Mouse (Mus musculus): ENCODE measurements around the gene Ccm2l. TPM values are rescaled to one million over a fixed set of nuclear protein-coding genes. Genes with fewer than 3 reads are reported as not detected.

The Ccm2l gene
- total RNA-seq, 2 experiments from 2014 or later = 1.2 to 2.5 TPM

Other genes with a start within 250 kb of the Ccm2l start
- gene Bcl2l1, start 234.2 kb upstream of the Ccm2l start, total RNA-seq (2015) = 8.1 and 10.2 TPM in 2 replicates
- gene Bcl2l1, start 234.2 kb upstream of the Ccm2l start, total RNA-seq (2017) = 13.5 and 18.4 TPM in 2 replicates
- 104 and 111 TPM in 2 replicates for gene Tpx2, start 218.0 kb upstream of the Ccm2l start, total RNA-seq (2015)
- 112 and 114 TPM in 2 replicates for gene Tpx2, start 218.0 kb upstream of the Ccm2l start, total RNA-seq (2017)
- not detected in 2 replicates for gene Mylk2, start 154.6 kb upstream of the Ccm2l start, total RNA-seq (2015)
- not detected in 2 replicates for gene Mylk2, start 154.6 kb upstream of the Ccm2l start, total RNA-seq (2017)
- gene Foxs1, start 132.7 kb upstream of the Ccm2l start, total RNA-seq (2015) = not detected in 2 replicates
- gene Foxs1, start 132.7 kb upstream of the Ccm2l start, total RNA-seq (2017) = not detected in 2 replicates
- not detected in 2 replicates for gene Dusp15, start 114.3 kb upstream of the Ccm2l start, total RNA-seq (2015)
- not detected in 2 replicates for gene Dusp15, start 114.3 kb upstream of the Ccm2l start, total RNA-seq (2017)
- 1.8 and 2.1 TPM in 2 replicates for gene Ttll9, start 103.5 kb upstream of the Ccm2l start, total RNA-seq (2015)
- gene Ttll9, start 103.5 kb upstream of the Ccm2l start, total RNA-seq (2017) = 1.6 TPM in 2 replicates
- gene Pdrg1, start 50.5 kb upstream of the Ccm2l start, total RNA-seq (2015) = 59.1 and 59.5 TPM in 2 replicates
- gene Pdrg1, start 50.5 kb upstream of the Ccm2l start, total RNA-seq (2017) = 178 and 193 TPM in 2 replicates
- gene Xkr7, start 34.1 kb upstream of the Ccm2l start, total RNA-seq (2015) = not detected in 2 replicates
- gene Xkr7, start 34.1 kb upstream of the Ccm2l start, total RNA-seq (2017) = not detected in 2 replicates
- gene Hck, start 42.5 kb downstream of the Ccm2l start, total RNA-seq (2015) = 16.3 and 17.3 TPM in 2 replicates
- 20.1 and 25.7 TPM in 2 replicates for gene Hck, start 42.5 kb downstream of the Ccm2l start, total RNA-seq (2017)
- gene Tm9sf4, start 95.3 kb downstream of the Ccm2l start, total RNA-seq (2015) = 59.2 and 60.4 TPM in 2 replicates
- gene Tm9sf4, start 95.3 kb downstream of the Ccm2l start, total RNA-seq (2017) = 65.8 and 89.2 TPM in 2 replicates
- gene Tspyl3, start 159.5 kb downstream of the Ccm2l start, total RNA-seq (2015) = 8.0 and 10.8 TPM in 2 replicates
- 7.0 and 8.9 TPM in 2 replicates for gene Tspyl3, start 159.5 kb downstream of the Ccm2l start, total RNA-seq (2017)
- 42.3 and 45.4 TPM in 2 replicates for gene Plagl2, start 175.5 kb downstream of the Ccm2l start, total RNA-seq (2015)
- 5.6 TPM in 2 replicates for gene Plagl2, start 175.5 kb downstream of the Ccm2l start, total RNA-seq (2017)
- gene Pofut1, start 175.6 kb downstream of the Ccm2l start, total RNA-seq (2015) = 14.0 and 14.9 TPM in 2 replicates
- 16.7 and 22.1 TPM in 2 replicates for gene Pofut1, start 175.6 kb downstream of the Ccm2l start, total RNA-seq (2017)
- gene Kif3b, start 225.5 kb downstream of the Ccm2l start, total RNA-seq (2015) = 3.6 and 5.5 TPM in 2 replicates
- 9.9 and 11.3 TPM in 2 replicates for gene Kif3b, start 225.5 kb downstream of the Ccm2l start, total RNA-seq (2017)

Measured in megakaryocyte progenitor cell, adult 5-6 weeks (primary cell).